Mouse (Mus musculus) heart, adult 2 months (tissue): ENCODE results near the gene Ngdn.

ENCODE experiments used
- CTCF ChIP-seq: fragments of 200-600 bp; IDR thresholded peaks from 2 replicates; pipeline ENCODE4 v1.8.1; 2022; ENCODE audit warnings: antibody characterized with exemption, mild to moderate bottlenecking, moderate library complexity
- POLR2A ChIP-seq: fragments of 200-500 bp; IDR thresholded peaks from 2 replicates; pipeline ENCODE4 v1.6.1; 2011; ENCODE audit warnings: mild to moderate bottlenecking, low read depth, low read length, control low read depth; ENCODE audit not compliant: insufficient read depth

DNA sequence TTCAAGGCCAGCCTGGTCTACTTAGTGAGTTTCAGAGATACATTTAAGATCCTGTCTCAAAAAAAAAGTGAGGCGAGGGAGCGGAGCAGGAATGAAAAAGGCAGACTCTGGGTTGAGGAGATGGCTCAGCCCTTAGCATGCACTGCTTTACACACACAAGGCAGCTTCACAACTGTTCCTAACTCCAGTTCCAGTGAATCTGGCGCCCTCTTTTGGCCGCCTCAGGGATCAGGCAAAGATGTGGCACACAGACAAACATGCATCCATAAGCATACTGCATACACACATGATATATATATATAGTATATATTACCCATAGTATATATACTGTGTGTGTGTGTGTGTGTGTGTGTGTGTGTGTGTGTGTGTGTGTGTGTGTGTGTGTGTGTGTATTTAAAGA is 4.1 kb upstream of the Ngdn start:
- no peak for TF ChIP-seq POLR2A
- peak; percentile 34 for TF ChIP-seq CTCF
